Mouse (Mus musculus) lung, postnatal 0 days (tissue): Measurements from ENCODE around the gene Trappc10. TPM values are rescaled to one million over a fixed set of nuclear protein-coding genes. Genes with fewer than 3 reads are reported as not detected.

Experiments
- ATAC-seq: fragments of 200-750 bp; cut with Nextera tagmentation; 2 replicates; pipeline ENCODE4 v1.8.0; 2017; ENCODE audit warnings: moderate library complexity
- DNase-seq: peaks from one replicate; pipeline ENCODE4 v3.0.0-alpha.2; 2016; ENCODE audit warnings: low spot score
- H3K27ac ChIP-seq: fragments of 300-500 bp; sonication (generic); 2 replicates; pipeline ENCODE4 v1.5.1; 2014; ENCODE audit warnings: antibody characterized with exemption, mild to moderate bottlenecking, low read length, mixed read lengths
- H3K27me3 ChIP-seq: fragments of 300-500 bp; sonication (generic); replicated peaks from 2 replicates; pipeline ENCODE4 v1.6.1; 2014; ENCODE audit warnings: low read length, mixed read lengths; ENCODE audit not compliant: insufficient read depth
- H3K36me3 ChIP-seq: fragments of 300-500 bp; sonication (generic); 2 replicates; pipeline ENCODE4 v1.6.1; 2014; ENCODE audit warnings: low read length, mixed read lengths; ENCODE audit not compliant: insufficient read depth
- H3K4me1 ChIP-seq: fragments of 300-500 bp; sonication (generic); 2 replicates; pipeline ENCODE4 v1.6.1; 2014; ENCODE audit warnings: antibody characterized with exemption, low read depth, low read length, mixed read lengths; ENCODE audit not compliant: insufficient read depth
- H3K4me2 ChIP-seq: fragments of 300-500 bp; sonication (generic); replicated peaks from 2 replicates; pipeline ENCODE4 v1.6.1; 2014; ENCODE audit warnings: low read depth, mild to moderate bottlenecking, low read length, moderate library complexity, mixed read lengths
- H3K4me3 ChIP-seq: fragments of 300-500 bp; sonication (generic); 2 replicates; pipeline ENCODE4 v1.5.1; 2014; ENCODE audit warnings: low read depth, low read length
- H3K9ac ChIP-seq: fragments of 300-500 bp; sonication (generic); replicated peaks from 2 replicates; pipeline ENCODE4 v1.6.1; 2014; ENCODE audit warnings: low read depth, mild to moderate bottlenecking
- H3K9me3 ChIP-seq: fragments of 300-500 bp; sonication (generic); 2 replicates; pipeline ENCODE4 v1.6.1; 2016; ENCODE audit warnings: low read length, mixed read lengths
- CTCF ChIP-seq: IDR thresholded peaks from 2 replicates; pipeline ENCODE4 v1.5.1; 2016; ENCODE audit warnings: antibody characterized with exemption, mild to moderate bottlenecking
- EP300 ChIP-seq: IDR thresholded peaks from 2 replicates; pipeline ENCODE4 v1.6.1; 2016; ENCODE audit warnings: antibody characterized with exemption, mild to moderate bottlenecking, control low read depth
- WGBS: fragments of 180-500 bp; shearing (Covaris S2); extraction: QIAGEN DNeasy Blood & Tissue Kit; methylation state at CpG from one replicate; pipeline ENCODE4 v1.1.7; 2014; 5-methylcytosine and 5-hydroxymethylcytosine counted together
- polyA plus RNA-seq: library from polyadenylated mRNA; unstranded; fragments of >200 nt; fragmentation: Nextera tagmentation; extraction: Ambion mirVana; gene quantifications from 2 replicates; pipeline ENCODE4 v1.2.1, GENCODE M21; 2015

The Trappc10 gene
- polyA plus RNA-seq, 1 experiment from 2014 or later: 19.2 TPM

DNA sequence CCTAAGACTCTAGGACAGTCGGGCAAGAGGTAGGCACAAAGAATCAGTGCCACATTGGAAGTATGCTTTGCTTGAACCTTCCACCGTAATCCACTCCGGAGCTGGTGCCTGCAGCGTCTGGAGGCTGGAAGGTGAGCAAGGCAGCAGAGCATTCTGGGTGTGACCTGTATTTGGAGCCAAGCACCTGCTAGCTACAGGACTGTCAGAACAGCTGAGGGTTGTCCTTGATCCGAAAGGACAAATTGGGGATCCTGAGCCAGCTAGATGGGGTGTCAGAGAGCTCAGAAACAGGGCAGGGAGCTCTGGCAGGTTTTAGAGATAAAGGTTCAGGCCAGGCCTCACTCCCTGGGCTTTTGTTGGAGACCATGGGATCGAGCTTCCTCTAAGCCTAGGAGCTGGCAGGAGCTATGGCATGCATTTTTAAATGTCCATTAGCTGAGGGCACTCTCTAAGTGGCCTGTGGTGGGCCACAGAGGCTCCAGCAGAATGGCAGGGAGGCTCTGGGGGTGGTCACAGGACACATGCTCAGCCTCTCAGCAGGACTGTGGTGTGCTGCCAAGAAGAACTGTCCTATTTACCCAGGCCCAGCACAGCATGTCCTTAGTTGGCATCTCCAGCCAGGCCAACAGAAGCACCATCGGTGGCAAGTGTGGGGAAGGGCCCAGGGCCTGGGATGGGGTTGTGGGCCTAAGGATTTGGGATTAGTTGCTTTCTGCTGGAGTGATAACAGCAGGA lies 16.6 kb upstream of the Trappc10 start:
- 55% methylated on average over 7 of the region's 7 CpGs for WGBS
- no peak overlapping the region for H3K27ac ChIP-seq
- no peak overlapping the region for H3K9ac ChIP-seq
- no peak overlapping the region for H3K4me3 ChIP-seq
- ATAC-seq: no peak
- no peak for TF ChIP-seq CTCF
- H3K27me3 ChIP-seq: no peaks in the 10 kb centered on the region
- no peak overlapping the region for H3K4me2 ChIP-seq
- H3K4me1 ChIP-seq: no peaks in the 10 kb centered on the region
- no peaks in the 10 kb centered on the region for H3K9me3 ChIP-seq
- no peaks in the 10 kb centered on the region for H3K36me3 ChIP-seq
- no peak for DNase-seq

DNA sequence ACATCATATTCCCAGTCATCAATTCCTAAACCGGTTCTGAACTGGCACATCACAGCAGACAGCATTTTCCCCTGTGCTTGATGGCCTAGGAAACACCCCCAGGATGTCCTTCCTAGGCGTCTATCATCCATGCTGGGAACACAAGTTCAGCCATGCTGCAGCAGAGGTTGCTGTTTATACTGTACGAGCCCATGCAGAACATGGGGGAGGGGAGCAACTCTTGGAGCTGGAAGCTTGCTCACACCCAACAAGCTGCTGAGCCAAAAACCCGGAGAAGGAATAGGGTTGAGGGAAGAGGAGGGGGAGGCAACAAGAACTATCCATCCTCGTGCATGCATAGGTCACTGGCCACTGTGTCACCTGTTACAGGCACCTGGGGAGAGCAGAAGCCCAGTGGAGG lies 15.9 kb upstream of the Trappc10 start:
- Histone ChIP-seq H3K27me3 (no peaks in the 10 kb centered on the region), H3K36me3 (no peaks in the 10 kb centered on the region), H3K27ac (no peak overlapping the region), H3K9ac (no peak overlapping the region), H3K4me3 (no peak overlapping the region), H3K9me3 (no peaks in the 10 kb centered on the region), H3K4me1 (no peaks in the 10 kb centered on the region), H3K4me2 (no peak overlapping the region)
- TF ChIP-seq CTCF: no peak
- no peak for TF ChIP-seq EP300
- DNase-seq (no peak), ATAC-seq (peak; percentile 36)
- 7% methylated on average over 5 of the region's 5 CpGs for WGBS

DNA sequence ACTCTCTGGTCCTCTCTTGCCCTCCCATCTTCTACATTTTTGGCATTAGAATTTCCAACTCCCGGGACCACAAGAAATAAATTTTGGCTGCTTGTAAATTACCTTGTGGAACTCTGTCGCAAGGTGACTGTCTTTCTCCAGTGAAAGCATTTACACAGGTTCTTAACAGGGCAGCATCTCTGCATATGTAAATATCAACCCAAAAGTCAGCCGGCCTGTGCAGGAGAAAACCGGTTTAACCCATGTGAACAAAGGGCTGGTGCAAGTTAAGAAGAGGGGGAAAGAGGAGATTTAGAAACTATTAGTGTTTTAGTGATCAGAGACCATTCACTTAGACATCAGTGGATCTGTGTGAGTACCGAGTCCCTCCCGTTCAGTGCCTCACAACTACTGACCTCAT lies 15.3 kb upstream of the Trappc10 start:
- Histone ChIP-seq H3K9ac (no peak overlapping the region), H3K36me3 (no peaks in the 10 kb centered on the region), H3K9me3 (no peaks in the 10 kb centered on the region), H3K27ac (no peak overlapping the region), H3K27me3 (no peaks in the 10 kb centered on the region), H3K4me3 (no peak overlapping the region), H3K4me1 (no peaks in the 10 kb centered on the region), H3K4me2 (no peak overlapping the region)
- ATAC-seq (no peak), DNase-seq (no peak)
- WGBS: 48% methylated on average over 6 of the region's 6 CpGs
- no peak for TF ChIP-seq EP300
- no peak for TF ChIP-seq CTCF

DNA sequence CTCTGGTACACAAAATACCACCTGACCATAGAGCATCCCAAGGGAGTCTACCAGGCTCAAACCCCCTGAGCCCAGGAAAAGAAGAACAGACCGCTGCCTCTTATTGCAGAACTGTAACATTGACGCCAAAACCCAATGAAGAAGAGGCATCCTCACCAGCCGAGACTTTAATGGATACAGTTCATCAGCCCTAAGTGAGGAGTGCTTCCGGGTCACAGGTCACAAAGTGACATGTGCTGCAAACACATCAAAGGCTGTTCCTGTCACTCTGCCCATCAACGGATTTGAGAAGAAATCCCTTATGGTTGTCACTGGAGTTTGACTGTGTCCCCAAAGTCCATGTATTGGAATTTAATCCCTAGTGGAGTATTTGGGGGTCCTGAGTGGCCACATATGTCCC lies 14.8 kb upstream of the Trappc10 start:
- no peaks in the 10 kb centered on the region for H3K36me3 ChIP-seq
- H3K4me1 ChIP-seq: no peaks in the 10 kb centered on the region
- H3K9ac ChIP-seq: no peak overlapping the region
- no peak overlapping the region for H3K27ac ChIP-seq
- TF ChIP-seq CTCF: no peak
- TF ChIP-seq EP300: no peak
- no peak overlapping the region for H3K4me3 ChIP-seq
- 69% methylated on average over 5 of the region's 5 CpGs for WGBS
- no peak overlapping the region for H3K4me2 ChIP-seq
- no peak for DNase-seq
- no peak for ATAC-seq
- no peaks in the 10 kb centered on the region for H3K27me3 ChIP-seq
- no peaks in the 10 kb centered on the region for H3K9me3 ChIP-seq

DNA sequence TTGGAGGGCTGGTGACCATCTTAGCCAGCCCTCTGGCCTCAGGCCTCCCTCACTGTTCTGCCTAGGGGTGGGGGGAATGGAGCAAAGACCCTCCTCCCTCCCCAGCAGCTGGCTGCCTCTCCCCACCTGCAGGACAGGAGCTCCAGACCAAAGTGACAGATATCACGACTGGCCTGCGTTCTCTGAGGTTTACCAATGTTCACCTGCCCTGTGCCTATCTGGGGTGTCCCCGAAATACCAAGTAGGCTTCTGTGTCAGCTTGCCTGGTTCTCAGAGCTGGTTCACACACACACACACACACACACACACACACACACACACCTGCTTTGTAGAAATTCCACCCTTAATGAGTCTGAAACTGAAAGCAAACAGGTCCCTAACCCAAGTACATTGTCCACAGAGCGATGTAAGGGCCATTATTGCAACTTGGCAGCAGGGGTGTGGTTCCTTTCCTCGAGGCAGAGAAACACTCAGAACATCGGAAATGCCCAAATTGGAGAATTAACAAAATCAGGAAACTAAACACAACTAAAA lies 13.8 kb upstream of the Trappc10 start:
- Histone ChIP-seq H3K9me3 (no peaks in the 10 kb centered on the region), H3K4me1 (no peaks in the 10 kb centered on the region), H3K4me3 (no peak overlapping the region), H3K27ac (no peak overlapping the region), H3K9ac (no peak overlapping the region), H3K4me2 (no peak overlapping the region), H3K36me3 (no peaks in the 10 kb centered on the region), H3K27me3 (no peaks in the 10 kb centered on the region)
- DNase-seq (peak; percentile 53), ATAC-seq (peak; percentile 53; the same call in 1 of the 2 replicates)
- TF ChIP-seq CTCF (no peak), EP300 (no peak)
- 58% methylated on average over 6 of the region's 6 CpGs for WGBS

DNA sequence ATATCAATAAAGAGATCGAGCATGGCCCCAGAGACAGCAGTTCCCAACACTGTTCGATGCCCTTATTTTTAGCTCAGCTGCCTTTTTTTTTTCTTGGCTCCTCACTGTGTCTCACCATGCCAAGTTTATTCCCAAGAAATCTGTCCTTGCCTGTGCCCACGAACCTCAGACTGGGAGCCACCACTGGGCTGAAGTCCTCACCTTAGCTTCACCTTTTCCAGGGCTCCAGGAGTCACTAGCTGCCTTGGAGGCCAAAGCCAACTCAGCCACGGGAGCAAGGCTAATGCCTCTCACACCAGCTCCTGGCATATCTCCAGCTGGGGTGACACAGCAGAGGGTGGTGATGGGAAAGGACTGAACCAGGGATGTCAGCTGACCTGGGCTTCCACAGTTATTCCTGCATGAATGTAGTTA lies 11.2 kb upstream of the Trappc10 start:
- TF ChIP-seq CTCF (no peak), EP300 (no peak)
- DNase-seq: no peak
- Histone ChIP-seq H3K4me1 (no peaks in the 10 kb centered on the region), H3K9me3 (no peaks in the 10 kb centered on the region), H3K9ac (no peak overlapping the region), H3K36me3 (no peaks in the 10 kb centered on the region), H3K27me3 (no peaks in the 10 kb centered on the region), H3K4me3 (no peak overlapping the region), H3K4me2 (no peak overlapping the region), H3K27ac (no peak overlapping the region)
- 51% methylated on average over 4 of the region's 4 CpGs for WGBS
- no peak for ATAC-seq
